8 mouse cellular contexts compared by ENCODE assay signal in genomic region chr8:118443361-118443760, GRCm38 (mm10).
DNase-seq lines count a peak whose midpoint lies in the region; ATAC-seq and TF ChIP-seq lines count a peak whose summit lies in the region.

No protein-coding gene starts in this region.

- POLR2A ChIA-PET in Patski (lab: Charles Lee): no interaction called here

- peak; percentile 72 for TF ChIP-seq CTCF in Patski (IDR thresholded peaks at IDR 0.05)

- CTCF ChIA-PET in Patski (lab: Charles Lee): interaction anchor here (1.0 kb wide), 1 partner anchor 27 kb away, joined by 3 read pairs; no protein-coding TSS in a partner anchor

- peak; percentile 15 for DNase-seq in embryo, embryonic 10 days (ENCODE audit: low spot score)
- no peak for DNase-seq in embryo, embryonic 9.5 days (ENCODE audit: extremely low spot score)
- peak; percentile 19 to 20 for DNase-seq in left cerebral cortex, adult 18-20 months (ENCODE audit: low spot score in 2 of 2)
- DNase-seq in left cerebral cortex, adult 8-10 months (ENCODE audit: low spot score in 2 of 2): no peak
- no peak for DNase-seq in Patski (ENCODE audit: low read depth, low spot score)
- peak; percentile 18 for DNase-seq in kidney, postnatal 14 days
- no peak for DNase-seq in ovary, postnatal 10 days (ENCODE audit: low spot score)
- DNase-seq in Muller cell, postnatal 12 days (ENCODE audit: inconsistent ontology term): no peak

- ATAC-seq in Patski: no peak

- in situ Hi-C loops in Patski (cut with MboI; ENCODE audit: low pct_unique_long_range_greater_than_20kb): loop anchor here (25.0 kb wide), 1 partner anchor 506 kb away; no protein-coding TSS in a partner anchor

- no peaks in the 10 kb centered on the region for H3K27me3 ChIP-seq in Patski

Comparison
In these comparisons a context has a peak if more than half of its experiments do, and no peak if none do; other contexts are left out.
1. DNase-seq: peak in embryo, embryonic 10 days (single experiment), left cerebral cortex, adult 18-20 months (2 of 2) and kidney, postnatal 14 days (single experiment); none in embryo, embryonic 9.5 days (single experiment), left cerebral cortex, adult 8-10 months (0 of 2), Patski (single experiment), ovary, postnatal 10 days (single experiment) and Muller cell, postnatal 12 days (single experiment).